In genomic region chr1:183181030-183181395, GRCm38 (mm10) we compare ENCODE assay signal across 11 mouse cellular contexts. TPM values are rescaled to one million over a fixed set of nuclear protein-coding genes. Genes with fewer than 3 reads are reported as not detected.
DNase-seq lines count a peak whose midpoint lies in the region; ATAC-seq and TF ChIP-seq lines count a peak whose summit lies in the region.
"Had no signal": no experiment of that assay in that cellular context is flagged by ENCODE, and none has a peak within 500 bp of the region (broad histone marks: within the 10 kb centered on the region; RNA-seq: fewer than 3 reads in every experiment).

No protein-coding gene starts in this region.

- no peaks in the 10 kb centered on the region for H3K36me3 ChIP-seq in hindbrain, postnatal 0 days (ENCODE audit: insufficient read depth, low read length)
- H3K36me3 ChIP-seq in hindbrain, embryonic 11.5 days (ENCODE audit: control insufficient read depth, insufficient read depth, low read length) = no peaks in the 10 kb centered on the region
- H3K36me3 ChIP-seq in forebrain, embryonic 16.5 days (ENCODE audit: control insufficient read depth, insufficient read depth) = no peaks in the 10 kb centered on the region

- ATAC-seq in CD4-positive, CD25-positive, alpha-beta regulatory T cell, adult 4 months = no peak
- ATAC-seq in hindbrain, postnatal 0 days = no peak
- ATAC-seq in hindbrain, embryonic 11.5 days (ENCODE audit: low FRiP score) = no peak
- ATAC-seq in forebrain, embryonic 16.5 days = peak; percentile 84

- no peak overlapping the region for H3K9ac ChIP-seq in hindbrain, postnatal 0 days (replicated peaks; ENCODE audit: low read length)
- no peak overlapping the region for H3K9ac ChIP-seq in hindbrain, embryonic 11.5 days (ENCODE audit: low read depth, low read length)
- H3K9ac ChIP-seq in forebrain, embryonic 16.5 days (replicated peaks; ENCODE audit: low read depth, low read length) = no peak overlapping the region

- H3K4me3 ChIP-seq in hindbrain, postnatal 0 days (ENCODE audit: low read length) = no peak overlapping the region
- no peak overlapping the region for H3K4me3 ChIP-seq in hindbrain, embryonic 11.5 days (ENCODE audit: low read depth, low read length)
- no peak overlapping the region for H3K4me3 ChIP-seq in forebrain, embryonic 16.5 days (replicated peaks; ENCODE audit: low read length)

- peak; percentile 38 for DNase-seq in CD4-positive, CD25-positive, alpha-beta regulatory T cell, adult 2 months (ENCODE audit: low read depth, low spot score)
- DNase-seq in hindbrain, postnatal 0 days (ENCODE audit: low spot score) = peak; percentile 32
- DNase-seq in hindbrain, embryonic 11.5 days (ENCODE audit: low spot score) = no peak
- DNase-seq in right cerebral cortex, postnatal 36 days (ENCODE audit: low spot score in 2 of 2) = peak; percentile 12 to 16
- DNase-seq in urinary bladder, postnatal 36 days (ENCODE audit: low spot score in 2 of 2) = no peak
- no peak for DNase-seq in ovary, postnatal 14 days (ENCODE audit: low spot score)
- DNase-seq: kidney, postnatal 36 days; lung, postnatal 36 days had no signal

- no peaks in the 10 kb centered on the region for H3K4me1 ChIP-seq in hindbrain, postnatal 0 days (ENCODE audit: insufficient read depth, low read length)
- 0 out of 2 replicates have a peak, but pooled peaks cover 2% of the 10 kb centered on the region for H3K4me1 ChIP-seq in hindbrain, embryonic 11.5 days (replicated peaks; ENCODE audit: control insufficient read depth, insufficient read depth, low read length)
- peaks cover 21% of the 10 kb centered on the region for H3K4me1 ChIP-seq in forebrain, embryonic 16.5 days (replicated peaks; ENCODE audit: control insufficient read depth, insufficient read depth, low read length)

- H3K27ac ChIP-seq in hindbrain, postnatal 0 days = no peak overlapping the region
- H3K27ac ChIP-seq in hindbrain, embryonic 11.5 days (ENCODE audit: low read depth, low read length) = no peak overlapping the region
- no peak overlapping the region for H3K27ac ChIP-seq in forebrain, embryonic 16.5 days (ENCODE audit: low read length)

- no peaks in the 10 kb centered on the region for H3K27me3 ChIP-seq in hindbrain, postnatal 0 days (ENCODE audit: insufficient read depth, low read length)
- no peaks in the 10 kb centered on the region for H3K27me3 ChIP-seq in hindbrain, embryonic 11.5 days (ENCODE audit: control insufficient read depth, insufficient read depth, low read length)
- no peaks in the 10 kb centered on the region for H3K27me3 ChIP-seq in forebrain, embryonic 16.5 days (replicated peaks; ENCODE audit: control insufficient read depth, insufficient read depth, low read length)

- H3K4me2 ChIP-seq in hindbrain, postnatal 0 days (ENCODE audit: low read depth, low read length) = no peak overlapping the region
- no peak overlapping the region for H3K4me2 ChIP-seq in hindbrain, embryonic 11.5 days (replicated peaks; ENCODE audit: low read depth, low read length)
- no peak overlapping the region for H3K4me2 ChIP-seq in forebrain, embryonic 16.5 days (ENCODE audit: low read length)
- H3K4me2 ChIP-seq: liver, embryonic 11.5 days had no signal

- 18% methylated on average over 2 of the region's 2 CpGs for WGBS in hindbrain, postnatal 0 days
- WGBS in hindbrain, embryonic 11.5 days = 42% methylated on average over 2 of the region's 2 CpGs
- 21% methylated on average over 2 of the region's 2 CpGs for WGBS in forebrain, embryonic 16.5 days

- H3K9me3 ChIP-seq in hindbrain, postnatal 0 days (ENCODE audit: low read length) = no peaks in the 10 kb centered on the region
- no peaks in the 10 kb centered on the region for H3K9me3 ChIP-seq in hindbrain, embryonic 11.5 days (ENCODE audit: control insufficient read depth, low read length)
- no peaks in the 10 kb centered on the region for H3K9me3 ChIP-seq in forebrain, embryonic 16.5 days (ENCODE audit: control insufficient read depth, low read length)

- TF ChIP-seq CTCF in hindbrain, postnatal 0 days (IDR thresholded peaks at IDR 0.05; ENCODE audit: low read depth) = no peak

RNA-seq across cellular contexts. Expression of gene Disp1, which starts 40.3 kb away (rescaled TPM):
- 10 to 100 TPM; 10.5 to 12.7 TPM for polyA plus RNA-seq in CD4-positive, CD25-positive, alpha-beta regulatory T cell, adult 4 months (2017; shearing (Covaris generic))
- total RNA-seq in hindbrain, postnatal 0 days (2014; rRNA removed) = 8.2 and 15.3 TPM in 2 replicates
- 7.4 and 7.9 TPM in 2 replicates for polyA plus RNA-seq in hindbrain, postnatal 0 days (2015; fragmentation: Nextera tagmentation; extraction: Ambion mirVana)
- 11.2 and 12.7 TPM in 2 replicates for polyA plus RNA-seq in hindbrain, embryonic 11.5 days (2014; fragmentation: Nextera tagmentation; extraction: Ambion mirVana)
- polyA plus RNA-seq in forebrain, embryonic 16.5 days (2015; fragmentation: Nextera tagmentation; extraction: Ambion mirVana) = 6.4 and 7.1 TPM in 2 replicates

Comparison
In these comparisons a context has a peak if more than half of its experiments do, and no peak if none do; other contexts are left out.
1. DNase-seq: peak in CD4-positive, CD25-positive, alpha-beta regulatory T cell, adult 2 months (single experiment), hindbrain, postnatal 0 days (single experiment) and right cerebral cortex, postnatal 36 days (2 of 2); none in hindbrain, embryonic 11.5 days (single experiment), urinary bladder, postnatal 36 days (0 of 2) and ovary, postnatal 14 days (single experiment).